Mouse (Mus musculus): ENCODE results near the gene Klhl42.

Gene Klhl42

GRCm38 (mm10) chr6:147086594-147087225 lies 4.5 kb upstream of the Klhl42 start, which contains the start of gene Mansc4:
TSS of gene Mansc4 (minus strand) at chr6:147087032.
- DNase-seq (ENCODE audit: extremely low read depth, low read depth) = no peak

- DNase-seq (ENCODE audit: extremely low read depth, low read depth) = no peak
Observed at GRCm38 (mm10) chr6:147087736-147088135, 3.4 kb upstream of the Klhl42 start.

GRCm38 (mm10) chr6:147088517-147088916 lies 2.7 kb upstream of the Klhl42 start:
- DNase-seq (ENCODE audit: extremely low read depth, low read depth) = no peak

GRCm38 (mm10) chr6:147090191-147090590 lies 988 bp upstream of the Klhl42 start:
- no peak for DNase-seq (ENCODE audit: extremely low read depth, low read depth)

- DNase-seq (ENCODE audit: extremely low read depth, low read depth) = no peak
Observed at GRCm38 (mm10) chr6:147092136-147092535, 957 bp downstream of the Klhl42 start.

GRCm38 (mm10) chr6:147094771-147095170 lies 3.6 kb downstream of the Klhl42 start:
- no peak for DNase-seq (ENCODE audit: extremely low read depth, low read depth)

GRCm38 (mm10) chr6:147096109-147096508 lies 4.9 kb downstream of the Klhl42 start:
- DNase-seq (ENCODE audit: extremely low read depth, low read depth) = no peak

- DNase-seq (ENCODE audit: extremely low read depth, low read depth) = no peak
Observed at GRCm38 (mm10) chr6:147096934-147097333, 5.8 kb downstream of the Klhl42 start.

- no peak for DNase-seq (ENCODE audit: extremely low read depth, low read depth)
Observed at GRCm38 (mm10) chr6:147097346-147097929, 6.3 kb downstream of the Klhl42 start.

GRCm38 (mm10) chr6:147099458-147100277 lies 8.5 kb downstream of the Klhl42 start:
- DNase-seq (ENCODE audit: extremely low read depth, low read depth) = no peak

- DNase-seq (ENCODE audit: extremely low read depth, low read depth) = no peak
Observed at GRCm38 (mm10) chr6:147102293-147102692, 11.1 kb downstream of the Klhl42 start.

GRCm38 (mm10) chr6:147105529-147105928 lies 14.3 kb downstream of the Klhl42 start:
- no peak for DNase-seq (ENCODE audit: extremely low read depth, low read depth)

- DNase-seq (ENCODE audit: extremely low read depth, low read depth) = no peak
Observed at GRCm38 (mm10) chr6:147106716-147107115, 15.5 kb downstream of the Klhl42 start.

GRCm38 (mm10) chr6:147109283-147109682 lies 18.1 kb downstream of the Klhl42 start:
- no peak for DNase-seq (ENCODE audit: extremely low read depth, low read depth)

- peak; percentile 47 for DNase-seq (ENCODE audit: extremely low read depth, low read depth)
Observed at GRCm38 (mm10) chr6:147116579-147116978, 25.4 kb downstream of the Klhl42 start.

GRCm38 (mm10) chr6:147117764-147118163 lies 26.6 kb downstream of the Klhl42 start:
- DNase-seq (ENCODE audit: extremely low read depth, low read depth) = no peak

- no peak for DNase-seq (ENCODE audit: extremely low read depth, low read depth)
Observed at GRCm38 (mm10) chr6:147118190-147118589, 27.0 kb downstream of the Klhl42 start.

- DNase-seq (ENCODE audit: extremely low read depth, low read depth) = no peak
Observed at GRCm38 (mm10) chr6:147121320-147121719, 30.1 kb downstream of the Klhl42 start.

GRCm38 (mm10) chr6:147127239-147127638 lies 36.1 kb downstream of the Klhl42 start:
- no peak for DNase-seq (ENCODE audit: extremely low read depth, low read depth)

- DNase-seq (ENCODE audit: extremely low read depth, low read depth) = no peak
Observed at GRCm38 (mm10) chr6:147138260-147138659, 47.1 kb downstream of the Klhl42 start.

GRCm38 (mm10) chr6:147140600-147141154 lies 49.5 kb downstream of the Klhl42 start:
- DNase-seq (ENCODE audit: extremely low read depth, low read depth) = no peak

- DNase-seq (ENCODE audit: extremely low read depth, low read depth) = no peak
Observed at GRCm38 (mm10) chr6:147144664-147145063, 53.5 kb downstream of the Klhl42 start.
